Mouse (Mus musculus) adipocyte (in vitro differentiated cells): ENCODE results near the gene N6amt1.

Source experiments
- DNase-seq: peaks from one replicate; pipeline ENCODE4 v3.0.0-alpha.2; 2016; ENCODE audit warnings: low spot score

The N6amt1 gene

GRCm38 (mm10) chr16:87384366-87384765, 30.4 kb downstream of the N6amt1 start:
- DNase-seq: no peak

GRCm38 (mm10) chr16:87387444-87387977, 33.5 kb downstream of the N6amt1 start:
- DNase-seq: no peak

- DNase-seq: peak; percentile 75
Observed at GRCm38 (mm10) chr16:87393813-87394548, 40.0 kb downstream of the N6amt1 start.

GRCm38 (mm10) chr16:87405001-87405400, 51.0 kb downstream of the N6amt1 start:
- DNase-seq: peak; percentile 30
